Mouse (Mus musculus) hindbrain, embryonic 10.5 days (tissue): ENCODE data around the gene Oser1. TPM values are rescaled to one million over a fixed set of nuclear protein-coding genes. Genes with fewer than 3 reads are reported as not detected.
A peak's percentile ranks its signal among the peaks of the same experiment; 100 is the strongest.

ENCODE experiments used
- DNase-seq: peaks from one replicate; pipeline ENCODE4 v3.0.0-alpha.2; 2017; ENCODE audit warnings: low spot score
- H3K27ac ChIP-seq: fragments of 300-500 bp; sonication (generic); 2 replicates; pipeline ENCODE4 v1.5.1; 2016; ENCODE audit warnings: mild to moderate bottlenecking, moderate library complexity
- H3K27me3 ChIP-seq: fragments of 300-500 bp; sonication (generic); 2 replicates; pipeline ENCODE4 v1.6.1; 2016; ENCODE audit warnings: mild to moderate bottlenecking; ENCODE audit not compliant: poor library complexity, insufficient read depth, severe bottlenecking
- H3K36me3 ChIP-seq: fragments of 300-500 bp; sonication (generic); 2 replicates; pipeline ENCODE4 v1.6.1; 2016; ENCODE audit warnings: mild to moderate bottlenecking, moderate library complexity
- H3K4me1 ChIP-seq: fragments of 300-500 bp; sonication (generic); replicated peaks from 2 replicates; pipeline ENCODE4 v1.6.1; 2016; ENCODE audit warnings: mild to moderate bottlenecking
- H3K4me3 ChIP-seq: fragments of 300-500 bp; sonication (generic); 2 replicates; pipeline ENCODE4 v1.5.1; 2016; ENCODE audit warnings: mild to moderate bottlenecking, moderate library complexity
- H3K9me3 ChIP-seq: fragments of 300-500 bp; sonication (generic); 2 replicates; pipeline ENCODE4 v1.6.1; 2016; ENCODE audit warnings: mild to moderate bottlenecking, moderate library complexity
- WGBS: fragments of 180-500 bp; shearing (Covaris S2); methylation state at CpG from one replicate; pipeline ENCODE4 v1.1.7; 2016; 5-methylcytosine and 5-hydroxymethylcytosine counted together
- polyA plus RNA-seq: library from polyadenylated mRNA; unstranded; fragments of >200 nt; fragmentation: Nextera tagmentation; extraction: Ambion mirVana; gene quantifications from 2 replicates; pipeline ENCODE4 v1.2.1, GENCODE M21; 2016

The Oser1 gene
- polyA plus RNA-seq: 89.2 and 93.3 TPM in 2 replicates

- Histone ChIP-seq H3K9me3 (no peaks in the 10 kb centered on the region), H3K4me3 (no peak within 1 kb of the TSS), H3K4me1 (peaks cover 12% of the 10 kb centered on the region), H3K36me3 (peaks cover 10% of the 10 kb centered on the region), H3K27me3 (no peaks in the 10 kb centered on the region), H3K27ac (no peak within 1 kb of the TSS)
- DNase-seq: no peak
- WGBS: 88% methylated on average over 6 of the region's 6 CpGs
Observed at GRCm38 (mm10) chr2:163424597-163424996, at the start of gene Oser1. Gene Oser1, minus strand, starts transcription at chr2:163424697.

- peak within 1 kb of the TSS; percentile 90 for H3K4me3 ChIP-seq
- H3K27ac ChIP-seq: peak within 1 kb of the TSS; percentile 93
- no peaks in the 10 kb centered on the region for H3K27me3 ChIP-seq
- no peaks in the 10 kb centered on the region for H3K9me3 ChIP-seq
- WGBS: under 1% methylated on average over 30 of the region's 30 CpGs
- peak; percentile 96 for DNase-seq
- peaks cover 25% of the 10 kb centered on the region for H3K36me3 ChIP-seq
- H3K4me1 ChIP-seq: peaks cover 16% of the 10 kb centered on the region
Observed at GRCm38 (mm10) chr2:163472466-163472851, 48.0 kb upstream of the Oser1 start, which contains the start of gene Fitm2. Gene Fitm2, minus strand, starts transcription at chr2:163472629.

- 5% methylated on average over 36 of the region's 36 CpGs for WGBS
- peak overlapping the region; percentile 90 for H3K4me3 ChIP-seq
- no peak for DNase-seq
- H3K27me3 ChIP-seq: no peaks in the 10 kb centered on the region
- H3K27ac ChIP-seq: peak overlapping the region; percentile 93
- H3K9me3 ChIP-seq: no peaks in the 10 kb centered on the region
- peaks cover 27% of the 10 kb centered on the region for H3K36me3 ChIP-seq
- peaks cover 16% of the 10 kb centered on the region for H3K4me1 ChIP-seq
Observed at GRCm38 (mm10) chr2:163471710-163472465, 47.4 kb upstream of the Oser1 start.

- 76% methylated on average over 3 of the region's 3 CpGs for WGBS
- H3K27me3 ChIP-seq: no peaks in the 10 kb centered on the region
- peaks cover 16% of the 10 kb centered on the region for H3K4me1 ChIP-seq
- H3K9me3 ChIP-seq: no peaks in the 10 kb centered on the region
- DNase-seq: no peak
- no peak overlapping the region for H3K27ac ChIP-seq
- peak overlapping the region; percentile 90 for H3K4me3 ChIP-seq
- H3K36me3 ChIP-seq: peaks cover 32% of the 10 kb centered on the region
Observed at GRCm38 (mm10) chr2:163471136-163471535, 46.6 kb upstream of the Oser1 start.

- Histone ChIP-seq H3K27me3 (no peaks in the 10 kb centered on the region), H3K4me3 (no peak overlapping the region), H3K36me3 (peaks cover 32% of the 10 kb centered on the region), H3K4me1 (peaks cover 18% of the 10 kb centered on the region), H3K9me3 (no peaks in the 10 kb centered on the region), H3K27ac (no peak overlapping the region)
- WGBS: 95% methylated on average over 15 of the region's 15 CpGs
- DNase-seq: no peak
Observed at GRCm38 (mm10) chr2:163469711-163470110, 45.2 kb upstream of the Oser1 start.

GRCm38 (mm10) chr2:163468866-163469265 lies 44.4 kb upstream of the Oser1 start:
- no peak for DNase-seq
- peaks cover 32% of the 10 kb centered on the region for H3K36me3 ChIP-seq
- H3K4me3 ChIP-seq: no peak overlapping the region
- H3K4me1 ChIP-seq: peaks cover 23% of the 10 kb centered on the region
- no peaks in the 10 kb centered on the region for H3K9me3 ChIP-seq
- WGBS: 92% methylated on average over 6 of the region's 6 CpGs
- H3K27ac ChIP-seq: no peak overlapping the region
- no peaks in the 10 kb centered on the region for H3K27me3 ChIP-seq

- no peaks in the 10 kb centered on the region for H3K27me3 ChIP-seq
- peaks cover 32% of the 10 kb centered on the region for H3K36me3 ChIP-seq
- no peaks in the 10 kb centered on the region for H3K9me3 ChIP-seq
- no peak overlapping the region for H3K27ac ChIP-seq
- peaks cover 25% of the 10 kb centered on the region for H3K4me1 ChIP-seq
- 90% methylated on average over 6 of the region's 6 CpGs for WGBS
- no peak overlapping the region for H3K4me3 ChIP-seq
- no peak for DNase-seq
Observed at GRCm38 (mm10) chr2:163467585-163467984, 43.1 kb upstream of the Oser1 start.

- Histone ChIP-seq H3K27me3 (no peaks in the 10 kb centered on the region), H3K36me3 (peaks cover 32% of the 10 kb centered on the region), H3K4me3 (no peak overlapping the region), H3K27ac (no peak overlapping the region), H3K4me1 (peaks cover 18% of the 10 kb centered on the region), H3K9me3 (no peaks in the 10 kb centered on the region)
- 86% methylated on average over 8 of the region's 8 CpGs for WGBS
- DNase-seq: no peak
Observed at GRCm38 (mm10) chr2:163466771-163467170, 42.3 kb upstream of the Oser1 start.

- 69% methylated on average over 6 of the region's 6 CpGs for WGBS
- no peaks in the 10 kb centered on the region; the same call in 1 of the 2 replicates for H3K27me3 ChIP-seq
Observed at GRCm38 (mm10) chr2:163464562-163464961, 40.1 kb upstream of the Oser1 start.

GRCm38 (mm10) chr2:163463998-163464397 lies 39.5 kb upstream of the Oser1 start:
- 74% methylated on average over 4 of the region's 4 CpGs for WGBS
- peaks cover 14% of the 10 kb centered on the region; the same call in 1 of the 2 replicates for H3K4me1 ChIP-seq
- DNase-seq: no peak
- H3K9me3 ChIP-seq: no peaks in the 10 kb centered on the region
- H3K27me3 ChIP-seq: peaks cover 5% of the 10 kb centered on the region
- H3K4me3 ChIP-seq: no peak overlapping the region
- H3K36me3 ChIP-seq: peaks cover 22% of the 10 kb centered on the region
- no peak overlapping the region for H3K27ac ChIP-seq

More at GRCm38 (mm10) chr2:163464562-163464961, 40.1 kb upstream of the Oser1 start:
- Histone ChIP-seq H3K9me3 (no peaks in the 10 kb centered on the region), H3K36me3 (peaks cover 28% of the 10 kb centered on the region), H3K27ac (no peak overlapping the region), H3K4me1 (0 out of 2 replicates have a peak, but pooled peaks cover 10% of the 10 kb centered on the region), H3K4me3 (no peak overlapping the region)
- no peak for DNase-seq

GRCm38 (mm10) chr2:163463251-163463769 lies 38.8 kb upstream of the Oser1 start:
- Histone ChIP-seq H3K27me3 (peaks cover 11% of the 10 kb centered on the region), H3K27ac (no peak overlapping the region), H3K9me3 (no peaks in the 10 kb centered on the region), H3K4me1 (peaks cover 17% of the 10 kb centered on the region; the same call in 1 of the 2 replicates), H3K36me3 (peaks cover 15% of the 10 kb centered on the region), H3K4me3 (no peak overlapping the region)
- 69% methylated on average over 10 of the region's 10 CpGs for WGBS
- DNase-seq: no peak

GRCm38 (mm10) chr2:163462801-163463200 lies 38.3 kb upstream of the Oser1 start:
- WGBS: 79% methylated on average over 11 of the region's 11 CpGs
- no peaks in the 10 kb centered on the region for H3K9me3 ChIP-seq
- H3K4me3 ChIP-seq: no peak overlapping the region
- no peak for DNase-seq
- no peak overlapping the region for H3K27ac ChIP-seq
- H3K4me1 ChIP-seq: peaks cover 17% of the 10 kb centered on the region; the same call in 1 of the 2 replicates
- peaks cover 10% of the 10 kb centered on the region for H3K36me3 ChIP-seq
- peaks cover 16% of the 10 kb centered on the region for H3K27me3 ChIP-seq

- Histone ChIP-seq H3K36me3 (peaks cover 7% of the 10 kb centered on the region; the same call in 1 of the 2 replicates), H3K4me1 (peaks cover 17% of the 10 kb centered on the region; the same call in 1 of the 2 replicates), H3K9me3 (no peaks in the 10 kb centered on the region), H3K4me3 (no peak overlapping the region), H3K27me3 (peaks cover 16% of the 10 kb centered on the region), H3K27ac (no peak overlapping the region)
- WGBS: 87% methylated on average over 5 of the region's 5 CpGs
- no peak for DNase-seq
Observed at GRCm38 (mm10) chr2:163462386-163462785, 37.9 kb upstream of the Oser1 start.
